Mouse (Mus musculus) CD4-positive helper T cell, adult 2 months (primary cell): ENCODE data around the gene Fgfr2.

Experiments
- DNase-seq: peaks from one replicate; pipeline ENCODE4 v3.0.0-alpha.2; 2012; ENCODE audit warnings: low read depth, missing footprints, low spot score

The Fgfr2 gene

DNA sequence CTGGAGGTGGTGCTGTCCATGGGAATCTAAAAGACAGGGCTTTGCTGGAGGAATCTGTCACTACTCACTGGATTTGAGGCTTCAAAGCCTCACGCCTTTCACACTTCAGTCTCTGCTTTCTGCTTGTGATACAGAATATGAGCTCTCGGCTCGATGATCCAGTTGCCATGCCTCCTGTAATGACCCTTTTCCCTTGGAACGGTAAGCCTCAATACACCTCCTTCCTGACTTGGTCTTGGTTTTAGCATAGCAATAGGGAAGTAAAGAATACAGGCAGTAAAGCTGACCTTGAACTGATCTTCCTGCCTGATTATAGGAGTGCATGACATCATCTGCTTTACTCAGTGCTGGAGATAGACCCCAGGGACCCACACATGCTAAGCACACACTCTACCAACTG, 1017.8 kb downstream of the Fgfr2 start:
- no peak for DNase-seq

DNA sequence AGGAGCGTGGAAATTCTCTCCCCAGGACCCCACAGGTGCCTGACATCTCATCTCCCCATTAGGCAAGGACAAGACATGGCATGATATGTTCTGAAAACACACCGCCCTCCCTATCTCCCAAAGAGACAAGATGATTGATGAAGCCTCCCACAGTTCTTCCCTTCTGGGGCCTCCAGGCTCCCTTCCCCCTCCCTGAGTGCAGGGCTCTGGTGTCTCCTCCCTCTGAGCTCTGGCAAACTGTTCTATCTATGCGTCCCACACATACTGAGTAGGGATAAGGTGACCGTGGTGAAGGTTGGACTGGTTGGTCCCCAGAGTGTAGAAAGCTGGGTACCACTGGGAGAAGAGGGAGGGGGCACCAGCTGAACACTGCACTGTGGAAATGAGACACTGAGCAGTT, 1024.7 kb downstream of the Fgfr2 start:
- no peak for DNase-seq

DNA sequence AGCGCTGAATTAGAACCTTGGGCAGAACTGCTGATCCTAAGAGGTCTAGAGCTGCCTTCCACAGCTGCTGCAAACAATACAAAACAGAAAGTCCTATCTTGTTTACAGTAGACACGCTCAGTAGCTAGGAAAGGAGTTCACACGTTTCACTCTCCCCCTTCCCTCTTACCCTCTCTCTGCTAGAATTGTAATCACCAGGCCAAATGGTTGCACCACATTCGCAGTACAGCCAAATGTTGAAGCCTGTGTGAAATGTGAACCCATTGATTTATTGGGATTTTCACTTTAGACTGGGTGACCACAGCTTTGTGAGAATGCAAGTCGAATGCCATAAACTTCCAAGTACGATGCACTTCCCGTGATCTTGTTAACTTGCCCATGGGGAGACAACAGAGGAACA, 1028.5 kb downstream of the Fgfr2 start:
- DNase-seq: no peak

DNA sequence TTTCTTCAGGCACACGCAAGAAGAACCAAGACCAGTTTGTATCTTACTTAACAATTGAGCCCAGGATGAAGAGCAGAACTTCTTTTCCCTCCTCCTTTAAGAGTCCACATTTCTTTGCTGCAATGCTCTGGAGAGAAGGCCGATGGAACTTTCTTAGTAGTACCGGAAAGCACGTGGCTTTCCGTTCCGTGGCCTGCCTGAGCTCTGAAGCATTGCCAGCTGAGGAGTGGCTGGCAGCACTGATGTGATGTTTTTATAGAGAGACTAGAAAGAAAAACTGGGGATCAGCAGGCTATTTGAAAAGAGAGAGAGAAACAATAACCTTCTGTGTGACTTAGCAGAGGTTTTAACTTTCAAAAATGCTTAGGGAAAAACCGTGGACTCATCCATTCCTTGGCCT, 1031.6 kb downstream of the Fgfr2 start:
- no peak for DNase-seq

DNA sequence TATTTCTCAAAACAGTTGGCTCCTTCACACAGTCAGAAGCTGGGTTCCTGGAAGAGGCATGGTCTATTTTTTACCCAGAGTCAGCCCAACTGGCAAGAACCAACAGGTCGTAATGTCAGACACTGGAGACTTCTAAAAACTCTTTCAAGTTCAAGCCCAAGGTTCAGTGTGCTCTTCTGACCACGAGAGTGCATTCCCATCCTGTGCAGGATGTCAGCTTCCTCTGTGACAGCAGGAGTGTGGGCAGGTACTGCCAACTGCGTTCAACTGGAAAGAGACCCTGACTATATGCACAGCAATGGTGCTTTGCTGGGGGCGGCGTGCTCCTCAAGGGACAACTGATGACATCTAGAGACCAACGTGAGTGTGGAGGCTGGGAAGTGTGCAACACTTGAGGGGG, 1034.5 kb downstream of the Fgfr2 start:
- no peak for DNase-seq

DNA sequence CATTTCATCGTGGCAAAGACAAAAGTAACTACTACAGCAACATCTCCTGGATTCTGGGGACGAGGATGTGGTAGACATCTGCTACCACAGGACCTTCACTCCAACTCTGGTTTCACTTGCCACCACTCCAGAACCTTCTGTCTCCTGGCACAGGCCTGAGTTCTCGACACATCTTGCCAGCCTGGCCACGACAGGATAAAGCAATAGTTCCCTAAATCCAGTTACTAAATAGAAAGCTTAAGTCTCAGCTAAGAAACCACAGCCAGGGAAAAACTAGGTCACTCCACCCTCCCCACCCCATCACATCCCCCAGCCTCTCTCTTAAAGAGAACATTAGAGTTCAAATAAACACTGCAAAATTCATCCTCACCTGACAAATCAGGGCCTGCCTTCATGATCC, 1035.0 kb downstream of the Fgfr2 start:
- no peak for DNase-seq

DNA sequence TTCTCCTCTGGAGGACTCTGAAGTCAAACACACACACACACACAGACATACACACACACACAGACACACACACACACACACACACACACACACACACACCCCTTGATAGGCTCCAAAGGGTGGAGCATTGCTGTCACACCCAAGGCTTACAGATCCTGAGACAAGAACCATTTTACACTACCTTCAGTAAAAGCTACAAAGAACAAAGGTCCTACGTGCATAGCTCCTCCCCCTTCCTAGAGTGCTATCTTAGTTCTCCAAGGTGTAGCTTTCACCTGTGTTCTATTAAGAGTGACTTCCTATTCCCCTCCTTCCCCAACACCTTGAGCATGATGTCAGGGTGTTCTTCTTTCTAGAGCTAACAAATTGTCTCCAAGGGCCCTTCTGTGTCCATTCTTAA, 1047.3 kb downstream of the Fgfr2 start:
- no peak for DNase-seq

DNA sequence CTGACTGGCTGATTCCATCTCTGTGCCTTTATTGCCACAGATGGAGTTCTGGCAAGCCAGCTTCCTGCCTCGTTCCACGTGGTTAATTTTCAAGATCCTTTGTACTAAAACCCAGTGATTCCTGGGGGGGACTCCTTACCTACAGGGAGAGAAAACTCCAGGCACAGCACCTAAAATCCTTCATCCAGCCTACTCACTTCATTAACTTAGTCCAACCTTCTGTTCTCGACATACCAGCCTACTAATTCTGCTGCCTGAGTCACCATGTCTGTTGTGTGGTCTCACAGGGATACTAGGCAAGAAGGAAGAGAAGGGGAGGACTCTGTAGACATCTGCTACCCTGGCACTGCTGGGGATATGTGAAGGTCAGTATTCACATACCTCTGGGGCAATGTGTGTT, 1048.6 kb downstream of the Fgfr2 start:
- no peak for DNase-seq

DNA sequence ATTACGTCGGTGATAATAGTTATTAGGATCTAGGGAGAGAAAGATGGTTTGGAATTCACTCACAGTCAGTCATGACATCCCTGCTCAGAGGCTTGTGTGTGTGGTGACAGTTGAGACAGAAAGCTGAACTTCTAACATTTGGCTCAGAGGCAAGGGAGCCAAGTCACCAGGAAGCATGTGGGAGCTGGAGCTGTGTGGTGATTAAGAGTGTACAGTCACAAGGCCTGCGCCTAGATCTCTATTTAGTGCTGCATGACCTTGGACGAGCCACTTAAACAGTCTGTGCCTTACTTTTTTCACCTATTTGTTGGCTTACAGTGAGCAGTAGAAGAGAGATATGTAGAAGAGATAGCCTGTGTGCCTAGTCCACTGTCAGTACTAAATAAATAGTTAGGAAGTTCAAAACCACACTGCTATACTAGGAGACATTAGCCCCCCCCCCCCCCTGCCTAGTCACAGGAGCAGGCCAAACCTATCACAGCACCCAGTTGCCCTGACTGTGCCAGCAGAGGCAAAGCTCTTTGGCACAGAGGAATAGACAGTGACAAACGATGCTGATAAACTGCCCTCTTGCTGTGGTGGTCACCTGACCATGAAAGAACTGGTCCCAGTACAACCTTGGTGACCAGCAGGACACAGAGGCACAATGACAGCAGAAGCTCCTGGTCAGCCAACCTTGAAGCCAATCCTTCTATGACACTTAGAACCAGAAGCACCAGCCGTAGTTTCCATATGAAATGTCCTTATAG, 1052.1 kb downstream of the Fgfr2 start:
- DNase-seq: no peak

DNA sequence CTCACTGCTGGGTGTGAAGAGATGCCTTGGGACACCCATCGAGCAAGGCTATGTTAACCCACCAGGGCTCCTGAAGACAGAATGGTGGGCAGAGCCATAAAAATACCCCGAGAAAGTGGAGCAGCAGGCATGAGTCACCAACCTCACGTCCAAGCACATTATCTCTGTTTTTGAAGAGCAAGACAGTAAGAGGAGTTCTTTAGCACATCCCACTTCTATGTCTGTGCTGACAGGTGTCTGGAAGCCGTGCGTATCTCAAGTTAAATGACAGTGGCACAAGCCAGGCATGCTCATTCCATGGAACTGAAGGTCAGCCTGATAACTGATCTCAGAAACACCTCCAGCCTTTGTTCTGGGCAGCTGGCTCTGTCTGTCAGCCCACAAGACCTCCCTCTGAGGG, 1055.2 kb downstream of the Fgfr2 start:
- DNase-seq: no peak

DNA sequence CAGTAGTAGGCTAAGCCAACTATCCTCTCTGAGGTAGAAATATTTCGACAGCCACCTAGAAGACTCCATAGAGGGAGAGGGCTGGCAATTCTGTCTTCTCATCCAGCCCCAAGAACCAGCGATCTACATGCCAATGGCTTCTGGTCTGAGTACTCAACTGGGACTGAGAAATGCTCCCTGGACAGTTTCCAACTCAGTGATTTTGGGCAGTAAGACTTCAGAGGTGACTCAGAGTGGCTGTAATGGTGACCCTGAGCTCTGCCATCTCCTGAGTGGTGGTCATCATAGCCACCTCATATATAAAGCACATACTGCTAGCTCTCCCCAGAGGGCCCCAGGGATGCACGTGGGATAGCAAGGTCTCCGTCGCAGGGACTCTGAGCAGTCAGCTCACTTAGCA, 1055.6 kb downstream of the Fgfr2 start:
- DNase-seq: no peak

DNA sequence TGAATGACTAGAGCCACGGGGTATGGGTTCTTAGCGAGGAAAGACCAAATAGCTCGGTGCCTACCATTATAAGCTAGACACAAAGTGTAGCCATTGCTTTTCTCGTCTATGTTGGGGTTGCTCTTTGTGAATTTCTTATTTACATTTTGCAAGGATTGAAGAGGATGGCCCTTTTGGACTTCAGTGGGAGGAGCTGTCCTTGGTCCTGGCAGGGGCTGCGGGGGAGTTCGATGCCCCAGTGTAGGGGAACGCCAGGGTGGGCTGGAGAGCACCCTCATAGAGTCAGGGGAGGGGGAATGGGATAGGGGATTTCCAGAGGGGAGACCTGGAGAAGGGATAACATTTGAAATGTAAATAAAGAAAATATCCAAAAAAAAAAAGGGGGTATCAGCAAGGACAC, 1063.0 kb downstream of the Fgfr2 start:
- no peak for DNase-seq

DNA sequence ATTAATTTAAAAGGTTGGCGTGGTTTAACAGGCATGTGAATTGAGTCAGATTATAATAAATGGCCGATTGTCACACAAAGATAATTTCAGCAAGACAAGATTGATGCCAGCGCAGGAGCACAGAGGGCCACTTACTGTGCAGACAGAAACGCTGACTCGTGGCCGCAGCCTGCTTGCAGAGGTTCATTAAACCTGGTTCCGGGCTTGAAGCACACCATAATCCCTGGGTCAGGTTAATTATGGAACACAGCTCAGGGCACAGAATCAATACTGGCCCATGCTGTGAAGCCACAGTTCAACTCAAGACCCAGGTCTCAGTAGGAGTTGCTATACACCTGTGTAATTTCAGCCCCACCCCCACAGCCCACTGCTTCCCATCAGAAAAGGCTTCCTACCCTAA, 1066.6 kb downstream of the Fgfr2 start:
- DNase-seq: no peak

DNA sequence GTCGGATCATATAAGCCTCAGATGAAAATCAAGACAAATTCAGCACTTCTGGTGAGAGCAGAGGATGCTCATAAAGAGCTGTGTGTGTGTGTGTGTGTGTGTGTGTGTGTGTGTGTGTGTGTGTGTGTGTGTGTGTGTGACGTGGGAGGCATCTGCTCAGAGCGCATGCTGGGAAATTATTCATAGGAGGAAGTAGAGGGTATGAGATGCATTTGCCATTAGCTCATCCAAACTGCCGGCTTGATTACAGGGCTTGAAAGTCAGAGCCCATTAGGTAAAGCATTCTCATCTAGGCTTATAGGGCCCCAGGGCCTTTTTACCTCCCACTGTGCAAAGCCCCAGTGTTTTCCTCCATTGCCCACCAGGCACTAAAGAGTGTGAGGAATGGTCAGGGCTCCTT, 1076.5 kb downstream of the Fgfr2 start:
- no peak for DNase-seq

DNA sequence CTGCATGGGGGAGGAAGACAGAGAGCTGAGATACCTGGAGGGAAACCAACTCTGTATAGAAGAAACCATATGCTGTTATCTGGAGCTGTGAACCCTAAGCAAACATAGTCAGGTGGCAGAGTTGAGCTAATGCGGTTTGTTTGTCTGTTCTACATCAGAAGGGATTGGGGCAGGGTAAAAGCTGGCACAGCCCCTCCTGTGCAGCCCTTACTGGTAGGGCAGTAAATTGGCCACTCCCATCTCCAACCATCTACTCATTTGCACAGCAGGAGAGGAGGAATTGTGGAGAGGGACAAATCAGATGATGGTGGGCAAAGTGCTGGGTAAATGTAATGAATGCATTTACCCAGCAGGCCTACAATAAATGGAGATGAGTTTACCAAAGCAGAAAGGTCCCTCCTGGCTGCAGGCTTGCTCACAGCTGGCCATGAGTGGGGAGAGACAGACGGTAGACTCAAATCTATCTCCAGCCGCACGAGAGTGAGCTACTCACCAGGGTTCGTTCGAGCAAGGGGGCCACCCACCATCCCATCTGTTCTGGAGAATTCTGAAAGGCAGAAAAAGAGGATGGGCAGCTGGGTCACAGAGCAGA, 1091.1 kb downstream of the Fgfr2 start:
- DNase-seq: no peak

DNA sequence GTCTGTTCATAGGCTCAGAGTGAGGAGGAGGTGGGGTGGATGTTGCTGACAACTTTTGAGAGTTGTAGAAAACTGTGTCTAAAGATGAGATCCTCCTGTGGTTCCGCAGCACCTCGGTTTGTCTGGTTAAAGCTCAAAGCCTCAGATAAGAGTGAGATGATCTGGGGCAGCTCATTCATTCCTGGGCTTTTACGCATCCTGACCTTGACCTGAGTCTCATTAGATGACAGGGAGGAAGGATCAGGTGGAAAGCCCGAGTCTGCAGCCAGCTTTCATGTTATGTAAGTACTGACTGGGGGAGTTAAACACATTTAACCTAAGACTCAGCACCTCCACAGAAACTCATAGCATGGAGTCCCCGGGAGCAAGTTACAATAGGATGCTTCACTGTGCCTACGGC, 1096.5 kb downstream of the Fgfr2 start:
- no peak for DNase-seq

DNA sequence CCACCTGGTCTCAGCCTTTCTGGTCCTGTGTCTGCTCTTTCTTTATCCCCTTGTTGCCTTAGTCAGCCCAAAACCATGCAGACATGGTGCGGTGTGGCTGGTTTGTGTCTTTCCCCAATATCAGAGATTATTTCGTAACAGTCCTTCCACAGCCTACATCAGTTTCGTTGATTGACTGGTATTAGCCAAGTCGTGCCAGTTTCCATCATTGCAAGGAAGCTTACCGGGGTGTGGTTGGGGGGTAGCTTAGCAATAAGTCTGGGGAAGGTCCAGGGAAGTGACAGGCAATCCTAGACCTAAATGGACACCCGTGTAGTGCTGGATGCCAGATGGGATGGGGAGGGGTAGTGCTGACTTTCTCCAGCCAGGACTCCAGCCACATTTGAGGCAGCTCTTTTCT, 1097.6 kb downstream of the Fgfr2 start:
- DNase-seq: no peak

DNA sequence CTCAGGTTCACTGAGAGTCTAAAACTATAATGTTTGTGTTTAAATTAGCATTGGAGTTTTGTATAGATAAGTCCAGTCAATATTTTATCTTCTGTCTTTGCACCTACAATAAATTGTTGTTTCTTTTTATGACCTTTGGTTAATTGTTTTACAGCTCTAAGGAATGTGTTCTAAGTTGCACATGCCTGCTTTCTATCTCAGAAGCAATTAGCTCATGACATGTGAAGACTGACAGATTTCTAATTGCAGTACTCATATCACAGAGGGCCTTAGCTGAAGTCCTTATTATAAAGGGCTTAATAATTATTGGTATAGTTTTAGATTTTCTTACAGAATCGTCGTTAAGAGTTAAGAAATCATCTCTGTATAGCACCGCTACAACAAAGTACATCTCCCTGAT, 1107.2 kb downstream of the Fgfr2 start:
- no peak for DNase-seq

DNA sequence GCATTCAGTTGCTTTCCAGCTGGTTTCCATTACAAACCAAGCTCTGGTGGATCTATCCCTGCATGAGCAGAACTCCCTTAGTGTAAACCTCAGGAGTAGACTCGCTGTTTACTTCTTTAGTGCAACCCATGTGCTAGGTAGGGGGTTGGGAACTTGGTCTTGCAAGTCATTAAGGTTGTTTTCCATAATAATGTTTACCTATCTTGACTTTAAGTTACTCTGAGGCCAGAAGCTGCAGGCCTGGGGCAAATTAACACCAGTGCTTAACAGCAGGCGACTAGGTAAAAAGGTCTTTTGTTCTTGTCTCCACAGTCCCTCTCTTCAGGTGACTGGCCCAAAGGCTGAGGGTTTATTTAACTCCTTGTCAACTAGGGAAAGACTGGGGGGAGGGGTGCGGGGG, 1108.0 kb downstream of the Fgfr2 start:
- DNase-seq: no peak

DNA sequence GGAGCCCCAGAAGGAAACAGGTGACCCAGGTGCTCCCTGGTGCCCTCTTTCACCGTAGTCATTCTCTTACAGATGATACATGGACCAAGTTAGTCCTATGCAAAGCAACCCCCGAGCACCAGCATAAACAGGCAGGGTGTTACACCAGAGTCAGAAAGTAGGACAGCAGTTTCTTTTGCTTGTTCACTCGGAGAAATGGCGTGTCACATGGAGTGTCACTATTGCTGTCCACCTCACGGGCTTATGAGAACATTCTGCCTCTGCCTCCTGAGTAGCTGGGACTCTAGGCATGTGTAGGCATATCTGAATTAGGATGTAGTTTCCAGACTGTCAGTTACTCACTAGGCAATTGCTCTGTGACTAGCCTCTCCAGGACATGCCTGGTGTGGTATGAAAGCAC, 1109.2 kb downstream of the Fgfr2 start:
- DNase-seq: no peak

DNA sequence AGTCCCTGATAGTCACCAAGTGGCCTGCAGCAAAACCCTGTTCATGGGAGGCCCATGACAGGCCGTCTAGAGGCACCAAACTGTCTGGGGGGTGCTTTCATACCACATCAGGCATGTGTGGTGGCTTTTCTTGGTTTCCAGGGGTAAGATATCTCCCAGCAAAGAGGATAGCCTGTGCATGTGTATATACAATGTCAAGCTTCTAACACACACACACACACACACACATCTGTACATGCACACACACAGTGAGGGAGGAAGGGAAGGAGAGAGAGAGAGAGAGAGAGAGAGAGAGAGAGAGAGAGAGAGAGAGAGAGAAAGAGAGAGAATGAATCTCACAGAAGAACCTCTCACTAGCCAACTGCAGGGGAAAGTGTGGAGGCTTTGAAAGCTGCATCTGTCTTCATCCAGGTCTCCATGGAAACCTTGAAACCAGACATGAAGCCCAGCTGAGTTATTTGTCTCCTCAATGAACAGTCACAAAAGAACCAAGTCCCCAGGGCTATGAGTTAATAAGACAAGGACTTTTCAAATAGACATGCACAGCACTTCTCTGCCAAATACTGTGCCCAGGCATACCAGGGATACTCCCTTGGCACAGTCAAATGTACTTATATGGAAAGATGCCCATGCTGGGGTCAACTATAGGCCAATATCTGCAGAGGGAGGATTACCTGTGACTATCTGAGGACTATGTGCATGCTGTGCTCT, 1110.0 kb downstream of the Fgfr2 start:
- DNase-seq: no peak

DNA sequence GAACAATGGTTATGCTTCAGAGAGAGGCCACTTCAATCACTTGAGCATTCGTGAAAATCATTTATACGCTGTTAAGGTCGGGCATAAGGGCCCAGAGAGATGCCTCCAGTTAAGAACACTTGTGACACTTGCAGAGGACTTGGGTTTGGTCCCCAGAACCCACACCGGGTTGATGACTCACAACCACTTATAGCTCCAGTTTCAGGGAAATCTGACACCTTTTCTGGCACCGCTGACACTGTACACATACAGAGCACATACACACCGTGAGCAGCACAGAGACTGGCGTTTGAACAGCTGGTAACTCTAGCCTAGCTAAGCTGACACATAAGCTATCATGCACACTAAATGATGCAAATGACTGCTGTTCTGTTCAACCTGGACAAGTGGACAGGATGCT, 1114.1 kb downstream of the Fgfr2 start:
- no peak for DNase-seq

DNA sequence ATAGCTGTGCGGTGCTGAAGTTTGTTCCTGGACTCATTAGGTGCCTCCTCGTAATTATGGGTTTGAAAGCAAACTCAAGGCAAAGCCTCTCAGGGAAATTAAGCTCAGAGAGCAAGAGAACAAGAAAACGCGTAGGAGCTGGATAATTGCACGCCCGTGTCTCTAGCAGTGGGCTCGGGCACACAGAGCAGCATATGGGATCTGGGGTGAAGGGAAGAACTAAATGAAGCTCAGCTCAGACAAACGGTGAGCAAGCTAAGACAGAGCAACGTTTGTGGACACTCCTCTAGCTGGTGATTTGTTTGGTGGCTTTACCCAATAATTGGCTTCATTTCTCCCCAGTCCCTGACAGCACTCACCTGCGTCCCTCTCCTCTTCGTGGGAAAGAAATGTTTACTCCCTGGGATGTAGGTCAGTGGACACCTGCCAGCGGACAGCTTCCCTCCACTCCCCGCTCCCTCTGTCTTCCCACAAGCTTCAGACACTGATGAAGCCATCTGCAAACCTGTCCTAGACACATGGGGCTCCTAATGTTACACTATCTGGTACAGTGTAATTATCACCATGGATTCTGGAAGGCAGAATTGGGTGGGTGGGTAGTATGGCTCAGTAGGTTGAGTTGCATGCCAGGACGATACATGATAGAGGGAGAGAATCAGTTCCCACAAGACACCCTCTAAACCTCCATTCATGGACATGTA, 1117.0 kb downstream of the Fgfr2 start:
- no peak for DNase-seq
